Mouse (Mus musculus) monocyte, adult 2 months (primary cell): ENCODE measurements around the gene Gng4.

ENCODE experiments used
- DNase-seq, 2 experiments: peaks; one replicate each; pipeline ENCODE4 v3.0.0; 2022; ENCODE audit warnings: low spot score in 2 of 2, low read depth in 1 of 2

Gene Gng4

DNA sequence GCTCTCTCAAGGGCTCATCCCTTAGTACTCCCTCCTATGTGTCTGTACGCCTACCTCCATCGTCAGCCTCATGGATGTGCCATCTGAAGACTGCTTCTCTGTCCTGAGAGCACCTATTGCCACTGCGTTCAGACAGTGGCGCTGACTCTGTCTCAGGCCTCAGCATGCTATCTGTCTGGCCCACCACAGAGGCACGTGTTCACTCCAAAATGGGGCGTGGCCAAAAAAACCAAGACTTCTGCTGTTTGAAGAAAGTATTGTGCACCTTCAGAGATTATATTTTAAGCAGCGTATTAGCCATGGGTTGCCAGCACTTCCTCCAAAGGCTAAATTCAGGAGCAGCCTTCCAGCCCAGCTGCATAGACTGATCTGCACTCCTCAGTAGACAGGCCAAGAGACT lies 27.0 kb downstream of the Gng4 start:
- DNase-seq, result no peak

GRCm38 (mm10) chr13:13818696-13819095 lies 34.8 kb downstream of the Gng4 start:
- DNase-seq, result no peak

DNA sequence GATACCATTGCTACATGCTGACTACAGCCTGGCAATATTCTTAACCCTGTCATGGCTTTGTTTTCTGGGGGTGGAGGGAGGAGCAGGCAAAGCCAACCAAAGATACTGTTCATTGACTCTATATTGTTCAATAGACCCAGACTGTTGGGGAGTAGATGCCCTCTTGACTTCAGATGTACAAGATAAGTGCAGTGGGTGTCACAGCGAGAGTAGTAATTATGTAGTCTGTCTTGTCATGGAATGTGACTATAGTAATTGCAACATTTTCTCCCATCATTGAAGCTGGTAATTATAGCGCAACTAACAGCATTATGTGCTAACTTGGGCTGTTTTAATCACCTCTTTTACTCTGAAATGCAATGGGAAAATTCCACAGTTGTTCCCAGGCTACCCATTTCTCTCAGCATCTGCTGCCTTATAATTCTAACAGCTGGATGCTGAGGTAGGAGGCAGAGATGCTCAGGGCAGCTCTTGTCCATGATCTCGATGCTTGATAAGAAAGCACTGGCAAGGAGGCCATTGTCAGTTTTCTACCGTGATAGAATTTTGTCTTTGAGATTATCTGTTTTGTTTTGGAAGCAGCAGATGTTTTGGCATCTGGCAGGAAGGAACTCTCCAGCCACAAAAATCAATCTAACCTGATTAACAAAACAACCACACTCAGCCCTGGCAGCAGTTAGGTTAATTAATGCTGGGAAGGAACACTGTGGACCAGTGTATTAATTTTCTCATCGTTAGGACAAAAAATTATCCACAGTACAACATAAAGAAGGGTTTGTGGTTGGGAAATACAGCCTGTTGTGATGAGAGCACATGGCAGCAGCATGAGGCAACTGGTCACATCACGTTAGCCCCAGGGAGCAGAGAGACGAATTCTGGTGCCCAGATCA lies 36.6 kb downstream of the Gng4 start:
- DNase-seq, result no peak

GRCm38 (mm10) chr13:13824946-13825345 lies 41.1 kb downstream of the Gng4 start:
- DNase-seq, result no peak

- no peak for DNase-seq
Measured at GRCm38 (mm10) chr13:13826533-13826932, 42.7 kb downstream of the Gng4 start.

DNA sequence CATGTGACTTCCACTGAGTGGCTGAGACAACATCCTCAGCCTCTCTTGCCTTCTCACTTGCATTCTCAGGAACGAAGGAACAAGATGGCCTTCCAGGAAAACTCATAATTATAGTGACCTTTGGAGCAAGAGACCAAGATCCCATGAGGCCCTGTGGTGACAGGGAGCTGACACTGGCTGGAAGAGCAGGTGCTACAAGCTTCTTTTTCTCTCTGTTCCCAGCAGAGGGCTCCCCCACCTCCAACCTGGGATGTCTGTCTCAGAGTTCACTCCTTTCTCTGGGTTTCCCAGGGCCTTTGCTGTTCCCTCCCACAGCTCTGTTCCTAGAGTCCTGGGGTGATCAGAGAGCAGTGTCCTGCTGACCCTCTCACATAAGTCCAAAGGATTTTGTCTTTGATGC lies 44.3 kb downstream of the Gng4 start:
- DNase-seq, result no peak

DNA sequence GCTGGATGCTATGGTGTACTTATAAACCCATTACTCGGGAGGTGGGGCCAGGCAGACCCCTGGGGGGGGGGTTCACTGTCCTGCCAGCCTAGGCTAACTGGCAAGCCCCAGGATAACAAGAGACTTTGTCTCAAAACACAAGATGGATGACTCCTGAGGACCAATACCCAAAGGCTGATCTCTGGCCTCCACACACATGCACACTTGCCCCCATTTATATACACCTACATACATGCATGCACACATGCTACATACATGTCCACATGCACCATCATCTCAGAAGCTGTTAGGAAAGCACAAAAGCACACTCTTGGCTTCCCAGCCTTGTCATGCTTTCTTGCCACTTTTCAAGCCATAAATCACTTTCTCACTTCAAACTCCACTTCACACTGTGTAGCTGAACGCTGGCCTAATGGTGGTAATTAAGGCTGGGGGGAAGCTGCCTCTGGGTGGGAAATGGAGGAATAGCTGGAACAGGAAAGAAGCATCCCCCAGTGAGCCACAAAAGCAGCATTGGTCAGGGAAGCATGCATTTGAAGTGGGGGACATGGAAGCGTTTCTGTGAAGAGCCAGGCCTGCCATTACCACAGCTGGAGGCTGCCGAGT lies 46.7 kb downstream of the Gng4 start:
- no peak for DNase-seq

GRCm38 (mm10) chr13:13835180-13835579 lies 51.3 kb downstream of the Gng4 start:
- DNase-seq, result no peak

- no peak for DNase-seq
Measured at GRCm38 (mm10) chr13:13845021-13845420, 61.2 kb downstream of the Gng4 start.

DNA sequence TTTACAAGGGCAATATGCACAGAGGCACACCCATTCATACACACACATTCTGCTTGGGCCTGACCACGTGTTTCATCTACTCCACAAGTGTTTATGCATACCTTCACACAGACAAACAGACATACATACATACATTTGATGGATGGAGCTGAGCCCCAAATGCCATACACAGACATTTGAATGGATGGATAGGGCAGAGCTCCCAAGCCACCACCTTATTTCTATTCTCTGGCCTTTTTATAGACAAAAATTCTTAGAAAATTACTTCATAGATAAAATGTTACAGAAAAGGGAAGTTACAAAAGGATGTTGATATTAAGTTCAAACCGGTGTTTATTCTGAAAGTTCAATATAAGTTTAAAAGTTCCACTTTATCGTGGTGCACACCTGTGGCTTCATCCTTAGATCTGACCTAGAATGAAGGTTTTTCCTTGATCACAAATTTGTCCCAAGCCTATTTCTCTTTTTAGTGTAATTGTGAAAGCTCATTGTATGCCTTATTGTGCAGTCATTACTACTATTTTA lies 63.3 kb downstream of the Gng4 start:
- no peak for DNase-seq

DNA sequence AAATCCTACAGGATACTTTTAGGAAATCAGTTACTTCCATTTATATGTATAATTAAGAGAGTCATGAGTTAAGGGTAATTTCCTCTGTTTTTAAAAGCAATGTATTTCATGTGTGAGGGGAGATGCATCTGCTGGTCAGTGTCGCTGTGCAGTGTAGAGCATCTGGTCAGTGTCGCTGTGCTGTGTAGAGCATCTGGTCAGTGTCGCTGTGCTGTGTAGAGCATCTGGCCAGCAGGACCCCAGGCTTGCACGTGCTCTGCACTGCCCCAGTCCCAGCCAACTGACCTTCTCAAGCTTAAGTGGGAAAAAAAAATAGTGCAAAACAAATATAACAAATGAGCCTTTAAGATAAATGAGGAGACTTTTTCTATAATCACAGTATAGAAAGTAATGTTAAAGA lies 73.3 kb downstream of the Gng4 start:
- DNase-seq, result no peak

- DNase-seq, result no peak
Measured at GRCm38 (mm10) chr13:13862346-13862745, 78.5 kb downstream of the Gng4 start.

DNA sequence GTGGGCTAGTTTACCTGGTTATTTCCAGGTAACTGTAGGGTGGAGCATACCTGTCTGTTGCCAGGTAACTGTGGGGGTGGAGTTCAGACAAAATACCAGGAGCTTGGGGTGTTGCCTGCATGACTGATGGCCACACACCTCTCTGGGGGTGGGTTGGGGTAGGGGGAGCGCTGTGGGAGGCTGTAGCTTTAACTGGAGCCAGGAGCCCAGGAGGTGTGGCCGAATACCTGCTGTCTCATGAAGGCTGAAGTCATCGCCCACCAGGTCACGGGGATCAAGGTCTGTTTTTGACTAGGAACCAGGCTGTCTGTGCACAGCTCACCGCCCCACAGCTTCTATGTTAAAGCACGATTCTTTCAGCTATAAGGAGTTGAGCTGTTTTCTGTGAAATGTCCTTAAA lies 79.1 kb downstream of the Gng4 start:
- DNase-seq, result no peak

DNA sequence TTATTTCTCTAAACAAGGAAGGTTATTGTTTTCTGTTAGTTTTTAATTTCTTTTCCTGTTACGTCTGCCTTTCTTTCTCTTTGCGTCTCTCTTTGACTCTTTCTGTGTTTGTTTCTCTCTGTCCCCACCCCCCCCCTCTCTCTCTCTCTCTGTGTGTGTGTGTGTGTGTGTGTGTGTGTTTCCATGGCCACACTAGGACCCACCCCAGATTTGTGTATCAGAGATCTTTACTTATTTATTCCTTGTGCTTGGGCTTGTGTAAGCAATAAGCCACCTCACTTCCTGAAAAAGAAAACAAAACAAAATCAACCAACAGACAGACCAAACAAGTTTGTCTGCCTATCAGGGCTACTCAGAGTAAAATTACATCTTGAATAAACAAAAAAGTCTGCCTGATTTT lies 82.5 kb downstream of the Gng4 start:
- no peak for DNase-seq

DNA sequence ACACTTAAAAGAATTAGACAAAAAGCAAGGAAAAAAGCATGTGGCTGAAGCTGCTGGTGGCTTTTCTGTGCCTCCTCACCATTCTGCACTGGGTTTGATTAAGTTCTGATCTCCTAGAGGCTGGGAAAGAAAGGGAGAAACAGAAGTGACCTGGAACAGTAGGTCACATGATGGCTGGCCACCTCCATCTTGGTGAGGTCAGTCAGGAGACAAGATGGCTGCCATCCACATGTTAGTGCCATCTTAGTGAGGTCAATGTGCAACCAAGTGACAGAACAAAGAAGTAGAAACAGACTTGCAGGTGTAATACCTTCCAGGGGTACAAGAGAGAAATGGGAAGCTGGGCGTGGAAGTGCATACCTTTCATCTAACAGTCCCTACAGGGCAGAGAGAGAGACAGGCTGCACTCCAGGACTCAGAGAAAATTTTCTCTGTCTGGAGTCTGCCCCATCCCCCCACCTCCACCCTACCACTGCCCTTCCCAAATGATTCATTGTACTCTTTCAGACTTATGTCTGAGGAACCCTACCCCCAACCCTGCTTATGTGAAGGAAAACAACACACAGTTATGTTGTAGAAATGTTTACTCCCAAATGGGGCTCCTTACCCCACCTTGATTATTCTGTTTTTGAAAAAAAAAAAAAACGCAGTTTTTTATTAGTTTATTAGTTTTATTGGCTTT lies 83.4 kb downstream of the Gng4 start:
- no peak for DNase-seq

- DNase-seq, result no peak
Measured at GRCm38 (mm10) chr13:13867922-13868321, 84.1 kb downstream of the Gng4 start.
